Mouse (Mus musculus) lung, embryonic 14.5 days (tissue): ENCODE measurements around the gene Ambra1. TPM values are rescaled to one million over a fixed set of nuclear protein-coding genes. Genes with fewer than 3 reads are reported as not detected.

Experiments
- ATAC-seq: fragments of 200-750 bp; cut with Nextera tagmentation; 2 replicates; pipeline ENCODE4 v1.8.0; 2017; ENCODE audit warnings: mild to moderate bottlenecking, moderate TSS enrichment, moderate library complexity; ENCODE audit not compliant: insufficient read depth
- DNase-seq: peaks from one replicate; pipeline ENCODE4 v3.0.0-alpha.2; 2015
- H3K27ac ChIP-seq: fragments of 300-500 bp; sonication (generic); 2 replicates; pipeline ENCODE4 v1.5.1; 2014; ENCODE audit warnings: low read depth, mild to moderate bottlenecking, moderate library complexity
- H3K27me3 ChIP-seq: fragments of 300-500 bp; sonication (generic); 2 replicates; pipeline ENCODE4 v1.6.1; 2014; ENCODE audit warnings: low read length, control low read depth; ENCODE audit not compliant: insufficient read depth
- H3K36me3 ChIP-seq: fragments of 300-500 bp; sonication (generic); 2 replicates; pipeline ENCODE4 v1.6.1; 2014; ENCODE audit warnings: control low read depth; ENCODE audit not compliant: insufficient read depth
- H3K4me1 ChIP-seq: fragments of 300-500 bp; sonication (generic); 2 replicates; pipeline ENCODE4 v1.6.1; 2014; ENCODE audit warnings: antibody characterized with exemption, control low read depth; ENCODE audit not compliant: insufficient read depth
- H3K4me2 ChIP-seq: fragments of 300-500 bp; sonication (generic); 2 replicates; pipeline ENCODE4 v1.6.1; 2014; ENCODE audit warnings: mild to moderate bottlenecking
- H3K4me3 ChIP-seq: fragments of 300-500 bp; sonication (generic); 2 replicates; pipeline ENCODE4 v1.5.1; 2014; ENCODE audit warnings: low read depth, low read length
- H3K9ac ChIP-seq: fragments of 300-500 bp; sonication (generic); 2 replicates; pipeline ENCODE4 v1.6.1; 2014
- H3K9me3 ChIP-seq: fragments of 300-500 bp; sonication (generic); 2 replicates; pipeline ENCODE4 v1.6.1; 2016; ENCODE audit warnings: low read depth, low read length, control low read depth
- CTCF ChIP-seq: IDR thresholded peaks from 2 replicates; pipeline ENCODE4 v1.5.1; 2016; ENCODE audit warnings: antibody characterized with exemption, low read depth
- WGBS: fragments of 180-500 bp; shearing (Covaris S2); extraction: QIAGEN DNeasy Blood & Tissue Kit; methylation state at CpG from one replicate; pipeline ENCODE4 v1.1.7; 2014; 5-methylcytosine and 5-hydroxymethylcytosine counted together
- polyA plus RNA-seq: library from polyadenylated mRNA; unstranded; fragments of >200 nt; fragmentation: Nextera tagmentation; extraction: Ambion mirVana; gene quantifications from 2 replicates; pipeline ENCODE4 v1.2.1, GENCODE M21; 2014

Ambra1 gene
- polyA plus RNA-seq, 1 experiment from 2014 or later = 15.9 TPM

- TF ChIP-seq CTCF = no peak
- H3K9ac ChIP-seq = no peak overlapping the region
- H3K27ac ChIP-seq = no peak overlapping the region
- 63% methylated on average over 5 of the region's 5 CpGs for WGBS
- peak; percentile 12 for DNase-seq
- peaks cover 32% of the 10 kb centered on the region; the same call in 1 of the 2 replicates for H3K36me3 ChIP-seq
- no peaks in the 10 kb centered on the region for H3K4me1 ChIP-seq
- H3K4me2 ChIP-seq = no peak overlapping the region
- H3K9me3 ChIP-seq = no peaks in the 10 kb centered on the region
- ATAC-seq = no peak
- H3K27me3 ChIP-seq = no peaks in the 10 kb centered on the region
- no peak overlapping the region for H3K4me3 ChIP-seq
These were observed 174.8 kb downstream of the Ambra1 start for GRCm38 (mm10) chr2:91904618-91905307.

DNA sequence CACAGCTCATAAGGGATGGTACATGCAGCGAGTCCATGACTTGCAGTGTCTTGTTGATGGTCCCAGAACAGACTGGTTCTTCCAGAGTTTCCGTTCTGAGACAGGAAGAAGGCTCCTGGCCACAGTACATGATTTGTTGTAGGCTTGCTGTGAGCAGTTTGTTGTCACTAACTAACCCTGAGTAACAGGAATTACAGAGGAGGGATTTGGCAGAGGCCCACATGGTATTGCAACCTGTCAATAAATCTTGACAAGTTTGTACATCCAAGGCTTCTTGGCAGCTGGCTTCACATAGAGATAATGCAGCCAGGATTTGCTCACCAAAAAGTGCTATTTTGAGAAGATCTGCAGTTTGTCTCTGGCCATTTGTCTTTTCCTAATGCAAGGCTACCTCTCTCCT lies 176.2 kb downstream of the Ambra1 start:
- H3K4me3 ChIP-seq = no peak overlapping the region
- no peaks in the 10 kb centered on the region for H3K4me1 ChIP-seq
- WGBS = 95% methylated on average over 2 of the region's 2 CpGs

GRCm38 (mm10) chr2:91912616-91913015 lies 182.7 kb downstream of the Ambra1 start:
- Histone ChIP-seq H3K9ac (no peak overlapping the region), H3K4me3 (no peak overlapping the region), H3K27me3 (no peaks in the 10 kb centered on the region), H3K36me3 (peaks cover 72% of the 10 kb centered on the region), H3K4me2 (no peak overlapping the region), H3K27ac (no peak overlapping the region), H3K4me1 (no peaks in the 10 kb centered on the region), H3K9me3 (no peaks in the 10 kb centered on the region)
- DNase-seq (no peak), ATAC-seq (no peak)
- 63% methylated on average over 3 of the region's 3 CpGs for WGBS
- no peak for TF ChIP-seq CTCF

More for the DNA sequence above, 176.2 kb downstream of the Ambra1 start:
- Histone ChIP-seq H3K27ac (no peak overlapping the region), H3K4me2 (no peak overlapping the region), H3K36me3 (peaks cover 38% of the 10 kb centered on the region; the same call in 1 of the 2 replicates), H3K9me3 (no peaks in the 10 kb centered on the region), H3K9ac (no peak overlapping the region), H3K27me3 (no peaks in the 10 kb centered on the region)
- TF ChIP-seq CTCF = no peak
- no peak for DNase-seq
- no peak for ATAC-seq

DNA sequence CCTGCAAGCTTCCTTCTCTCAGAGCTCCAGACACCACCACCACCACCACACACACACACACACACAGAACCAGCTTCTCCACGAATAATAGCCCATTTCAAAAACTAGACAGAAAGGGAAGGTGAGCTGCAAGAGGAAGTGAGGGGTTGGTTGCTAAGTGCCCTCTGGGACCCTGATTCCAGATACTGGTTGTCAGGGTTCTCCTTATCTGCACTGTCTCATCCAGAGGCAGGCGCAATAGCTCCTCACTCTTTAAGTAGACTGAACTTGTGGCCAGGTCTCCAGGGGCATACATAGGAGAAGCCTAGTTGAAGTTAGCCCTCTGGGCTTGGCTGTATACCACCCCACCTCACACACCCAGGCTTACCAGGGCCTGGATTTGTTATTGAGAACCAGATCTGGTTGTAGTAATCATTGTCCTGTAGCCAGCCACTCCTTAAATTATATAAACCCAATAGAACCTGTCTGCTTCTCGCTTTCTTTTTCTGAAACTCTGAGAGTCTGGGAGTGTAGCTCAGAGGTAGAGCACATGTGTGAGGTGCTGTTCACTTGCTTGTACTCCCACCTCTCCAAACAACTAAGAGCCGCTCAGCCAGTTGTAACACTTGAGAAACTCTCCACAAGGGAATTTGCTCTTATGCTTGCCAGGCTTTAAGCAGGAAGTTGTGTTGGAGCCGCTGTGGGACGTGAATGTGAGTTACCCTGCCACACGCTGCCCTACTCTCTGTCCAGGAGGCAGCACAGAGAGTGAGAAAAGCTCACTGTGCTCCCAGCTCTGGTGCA lies 183.6 kb downstream of the Ambra1 start:
- H3K27ac ChIP-seq = no peak overlapping the region
- WGBS = 71% methylated on average over 7 of the region's 7 CpGs
- no peaks in the 10 kb centered on the region for H3K9me3 ChIP-seq
- H3K36me3 ChIP-seq = peaks cover 73% of the 10 kb centered on the region
- DNase-seq = peak; percentile 2
- H3K9ac ChIP-seq = no peak overlapping the region
- no peaks in the 10 kb centered on the region for H3K27me3 ChIP-seq
- no peak overlapping the region for H3K4me3 ChIP-seq
- H3K4me1 ChIP-seq = no peaks in the 10 kb centered on the region
- TF ChIP-seq CTCF = no peak
- ATAC-seq = no peak
- H3K4me2 ChIP-seq = no peak overlapping the region

DNA sequence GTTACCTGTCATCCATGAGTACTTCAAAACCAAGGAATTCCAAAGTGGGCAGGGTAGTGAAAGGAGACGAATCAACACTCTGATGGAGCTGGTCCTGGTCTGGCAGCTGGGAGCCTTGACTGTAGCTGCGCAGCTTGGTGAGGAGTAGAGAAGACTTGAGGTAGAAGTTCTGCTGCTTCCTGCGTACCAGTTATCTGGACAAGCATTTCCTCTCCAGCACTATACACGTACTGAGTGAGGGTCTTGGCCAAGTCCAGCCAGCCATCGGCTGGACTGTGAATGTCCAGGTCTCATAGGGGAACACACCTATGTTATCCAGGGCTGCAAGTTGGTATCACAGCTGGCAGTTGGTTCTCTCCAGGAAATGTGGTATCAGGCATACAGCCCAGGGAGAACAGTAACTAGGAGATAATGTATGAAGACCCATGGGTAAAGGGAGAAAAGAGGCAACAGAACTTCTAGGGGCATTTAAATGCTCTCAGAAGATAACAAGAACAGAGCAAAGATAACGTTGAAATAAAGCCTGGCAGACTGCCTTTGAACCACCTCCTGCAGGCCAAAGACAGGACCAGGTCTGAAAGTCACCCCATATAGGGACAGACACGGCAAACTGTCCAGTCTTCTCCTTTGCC lies 186.5 kb downstream of the Ambra1 start:
- ATAC-seq (no peak), DNase-seq (no peak)
- H3K4me2 ChIP-seq = no peak overlapping the region
- H3K4me3 ChIP-seq = no peak overlapping the region
- H3K9ac ChIP-seq = no peak overlapping the region
- TF ChIP-seq CTCF = no peak
- H3K27ac ChIP-seq = no peak overlapping the region
- H3K36me3 ChIP-seq = peaks cover 46% of the 10 kb centered on the region
- no peaks in the 10 kb centered on the region for H3K4me1 ChIP-seq
- H3K9me3 ChIP-seq = no peaks in the 10 kb centered on the region
- WGBS = 86% methylated on average over 7 of the region's 7 CpGs
- peaks cover 11% of the 10 kb centered on the region for H3K27me3 ChIP-seq

DNA sequence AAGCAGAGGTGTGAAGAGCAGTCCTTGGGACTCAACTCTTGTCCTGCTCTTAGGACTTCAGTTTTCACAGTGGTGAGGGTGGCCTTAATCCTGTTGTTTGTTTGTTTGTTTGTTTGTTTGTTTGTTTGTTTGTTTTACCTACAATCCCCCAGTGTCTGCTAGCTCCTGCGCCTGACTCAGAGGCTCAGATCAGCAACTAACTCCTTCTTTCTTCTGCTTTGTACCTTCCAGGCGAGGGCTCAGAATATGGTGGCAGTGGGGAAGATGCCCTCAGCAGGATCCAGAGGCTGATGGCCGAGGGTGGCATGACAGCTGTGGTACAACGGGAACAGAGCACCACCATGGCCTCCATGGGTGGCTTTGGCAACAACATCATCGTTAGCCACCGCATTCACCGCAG lies 187.2 kb downstream of the Ambra1 start:
- H3K9me3 ChIP-seq = no peaks in the 10 kb centered on the region
- peaks cover 40% of the 10 kb centered on the region for H3K36me3 ChIP-seq
- H3K9ac ChIP-seq = no peak overlapping the region
- H3K4me2 ChIP-seq = no peak overlapping the region
- no peak for TF ChIP-seq CTCF
- no peaks in the 10 kb centered on the region for H3K4me1 ChIP-seq
- H3K27ac ChIP-seq = no peak overlapping the region
- ATAC-seq (no peak), DNase-seq (no peak)
- no peak overlapping the region for H3K4me3 ChIP-seq
- H3K27me3 ChIP-seq = peaks cover 17% of the 10 kb centered on the region
- 85% methylated on average over 7 of the region's 7 CpGs for WGBS

- 54% methylated on average over 4 of the region's 4 CpGs for WGBS
- H3K4me3 ChIP-seq = no peak overlapping the region
- no peaks in the 10 kb centered on the region for H3K9me3 ChIP-seq
- peaks cover 21% of the 10 kb centered on the region; the same call in 1 of the 2 replicates for H3K36me3 ChIP-seq
- no peak overlapping the region for H3K4me2 ChIP-seq
- no peak overlapping the region for H3K27ac ChIP-seq
- ATAC-seq (no peak), DNase-seq (no peak)
- H3K4me1 ChIP-seq = peaks cover 7% of the 10 kb centered on the region
- H3K27me3 ChIP-seq = peaks cover 47% of the 10 kb centered on the region
- no peak overlapping the region for H3K9ac ChIP-seq
- no peak for TF ChIP-seq CTCF
These were observed 190.2 kb downstream of the Ambra1 start for GRCm38 (mm10) chr2:91920130-91920529.
